Mouse (Mus musculus): ENCODE measurements around the gene D6Wsu163e.

GRCm38 (mm10) chr6:126939487-126940171 is at the start of gene D6Wsu163e, which contains the start of gene Rad51ap1:
- peak; percentile 74; the same call in 1 of the 2 replicates for TF ChIP-seq MAX (IDR thresholded peaks at IDR 0.05; ENCODE audit: low read length)
- peak; percentile 91 for TF ChIP-seq POLR2A (IDR thresholded peaks at IDR 0.05; ENCODE audit: low read depth, low read length)
- no peak for TF ChIP-seq CTCF (conservative IDR thresholded peaks at IDR 0.05 in 1 of 2, IDR thresholded peaks at IDR 0.05 in 1 of 2; ENCODE audit: low read depth in 2 of 2, low read length in 2 of 2)
- no peak for TF ChIP-seq PAX5 (IDR thresholded peaks at IDR 0.05; ENCODE audit: low read length)
- TF ChIP-seq E2F4 (IDR thresholded peaks at IDR 0.05; ENCODE audit: insufficient replicate concordance, low read depth, low read length) = peak; percentile 83; the same call in 1 of the 2 replicates
- peak; percentile 41; the same call in 1 of the 2 replicates for TF ChIP-seq MEF2A (IDR thresholded peaks at IDR 0.05; ENCODE audit: borderline replicate concordance, low read depth, low read length)
- 0 out of 2 replicates have a peak, but pooled peaks have one; percentile 68 for TF ChIP-seq KAT2A (IDR thresholded peaks at IDR 0.05; ENCODE audit: insufficient replicate concordance, low read length)
- 0 out of 2 replicates have a peak, but pooled peaks have one; percentile 43 for TF ChIP-seq MAFK (IDR thresholded peaks at IDR 0.05; ENCODE audit: insufficient replicate concordance, low read length)
- TF ChIP-seq MAZ (IDR thresholded peaks at IDR 0.05; ENCODE audit: low read depth, low read length) = peak; percentile 53; the same call in 1 of the 2 replicates
- peak; percentile 63; the same call in 1 of the 2 replicates for TF ChIP-seq TBP (conservative IDR thresholded peaks at IDR 0.05; ENCODE audit: low read depth, low read length)
- no peak for TF ChIP-seq SMC3 (IDR thresholded peaks at IDR 0.05; ENCODE audit: low read depth, low read length)
- TF ChIP-seq MYC (IDR thresholded peaks at IDR 0.05; ENCODE audit: low read depth, low read length) = peak; percentile 87
- TF ChIP-seq USF1 (IDR thresholded peaks at IDR 0.05; ENCODE audit: low read depth, low read length) = peak; percentile 87
- no peak for TF ChIP-seq ZMIZ1 (IDR thresholded peaks at IDR 0.05; ENCODE audit: low read depth, low read length)
